In genomic region chr8:122293484-122293883, GRCm38 (mm10) we compare ENCODE assay signal across 13 mouse cellular contexts. TPM values are rescaled to one million over a fixed set of nuclear protein-coding genes. Genes with fewer than 3 reads are reported as not detected.
DNase-seq lines count a peak whose midpoint lies in the region; ATAC-seq lines count a peak whose summit lies in the region.
"Had no signal": no experiment of that assay in that cellular context is flagged by ENCODE, and none has a peak within 500 bp of the region (broad histone marks: within the 10 kb centered on the region; RNA-seq: fewer than 3 reads in every experiment).

No protein-coding gene starts in this region.

- no peak for DNase-seq in hindbrain, embryonic 11.5 days (ENCODE audit: low spot score)
- DNase-seq in retina, postnatal 1 day: no peak
- DNase-seq: gastrocnemius, postnatal 10 days; right cerebral cortex, adult 18-20 months had no signal

- H3K27me3 ChIP-seq in hindbrain, embryonic 11.5 days (ENCODE audit: control insufficient read depth, insufficient read depth, low read length): no peaks in the 10 kb centered on the region
- peaks cover 8% of the 10 kb centered on the region for H3K27me3 ChIP-seq in hindbrain, embryonic 13.5 days
- no peaks in the 10 kb centered on the region for H3K27me3 ChIP-seq in megakaryocyte, embryonic 14.5 days (replicated peaks)
- H3K27me3 ChIP-seq in limb, embryonic 15.5 days: no peaks in the 10 kb centered on the region
- no peaks in the 10 kb centered on the region for H3K27me3 ChIP-seq in liver, embryonic 16.5 days (ENCODE audit: control insufficient read depth, insufficient read depth, low read depth, low read length)
- H3K27me3 ChIP-seq: CH12.LX; embryonic facial prominence, embryonic 13.5 days; hindbrain, embryonic 15.5 days had no signal

- WGBS in hindbrain, embryonic 11.5 days: 65% methylated on average over 10 of the region's 10 CpGs
- 66% methylated on average over 10 of the region's 10 CpGs for WGBS in hindbrain, embryonic 13.5 days
- 72% methylated on average over 10 of the region's 10 CpGs for WGBS in limb, embryonic 15.5 days
- 8% methylated on average over 10 of the region's 10 CpGs for WGBS in liver, embryonic 16.5 days (ENCODE audit: insufficient replicate concordance)

- H3K9ac ChIP-seq in hindbrain, embryonic 11.5 days (ENCODE audit: low read depth, low read length): no peak overlapping the region
- H3K9ac ChIP-seq in hindbrain, embryonic 13.5 days: no peak overlapping the region
- H3K9ac ChIP-seq in limb, embryonic 15.5 days: no peak overlapping the region
- H3K9ac ChIP-seq in liver, embryonic 16.5 days (ENCODE audit: low read depth, low read length): peak overlapping the region; percentile 50
- H3K9ac ChIP-seq: embryonic facial prominence, embryonic 13.5 days; hindbrain, embryonic 15.5 days; neural tube, embryonic 13.5 days had no signal

- H3K4me1 ChIP-seq in hindbrain, embryonic 11.5 days (replicated peaks; ENCODE audit: control insufficient read depth, insufficient read depth, low read length): peaks cover 15% of the 10 kb centered on the region
- peaks cover 75% of the 10 kb centered on the region for H3K4me1 ChIP-seq in hindbrain, embryonic 13.5 days (replicated peaks)
- H3K4me1 ChIP-seq in megakaryocyte, embryonic 14.5 days: peaks cover 100% of the 10 kb centered on the region
- H3K4me1 ChIP-seq in limb, embryonic 15.5 days: peaks cover 28% of the 10 kb centered on the region
- H3K4me1 ChIP-seq in liver, embryonic 16.5 days (ENCODE audit: control insufficient read depth, low read depth, low read length): peaks cover 100% of the 10 kb centered on the region

- no peak overlapping the region for H3K4me3 ChIP-seq in hindbrain, embryonic 11.5 days (ENCODE audit: low read depth, low read length)
- no peak overlapping the region for H3K4me3 ChIP-seq in hindbrain, embryonic 13.5 days
- H3K4me3 ChIP-seq in megakaryocyte, embryonic 14.5 days (replicated peaks): peak overlapping the region; percentile 85
- no peak overlapping the region for H3K4me3 ChIP-seq in limb, embryonic 15.5 days
- H3K4me3 ChIP-seq in liver, embryonic 16.5 days (ENCODE audit: low read depth, low read length): peak overlapping the region; percentile 12
- H3K4me3 ChIP-seq: embryonic facial prominence, embryonic 13.5 days; hindbrain, embryonic 15.5 days; neural tube, embryonic 13.5 days had no signal

- ATAC-seq in hindbrain, embryonic 11.5 days (ENCODE audit: low FRiP score): no peak
- no peak for ATAC-seq in hindbrain, embryonic 13.5 days (ENCODE audit: low FRiP score)
- ATAC-seq in megakaryocyte, adult 5-6 weeks (ENCODE audit: poor library complexity, severe bottlenecking): no peak
- no peak for ATAC-seq in limb, embryonic 15.5 days (ENCODE audit: insufficient number of reproducible peaks, low FRiP score, low TSS enrichment, low read depth)
- peak; percentile 5; the same call in 1 of the 2 replicates for ATAC-seq in liver, embryonic 16.5 days (ENCODE audit: low read depth)

- no peaks in the 10 kb centered on the region for H3K9me3 ChIP-seq in hindbrain, embryonic 11.5 days (ENCODE audit: control insufficient read depth, low read length)
- H3K9me3 ChIP-seq in hindbrain, embryonic 13.5 days: no peaks in the 10 kb centered on the region
- no peaks in the 10 kb centered on the region for H3K9me3 ChIP-seq in megakaryocyte, embryonic 14.5 days
- no peaks in the 10 kb centered on the region for H3K9me3 ChIP-seq in limb, embryonic 15.5 days
- no peaks in the 10 kb centered on the region for H3K9me3 ChIP-seq in liver, embryonic 16.5 days (replicated peaks; ENCODE audit: control insufficient read depth, low read length)
- H3K9me3 ChIP-seq: embryonic facial prominence, embryonic 13.5 days; hindbrain, embryonic 15.5 days; neural tube, embryonic 13.5 days had no signal

- H3K27ac ChIP-seq in hindbrain, embryonic 11.5 days (ENCODE audit: low read depth, low read length): peak overlapping the region; percentile 17; the same call in 1 of the 2 replicates
- no peak overlapping the region for H3K27ac ChIP-seq in hindbrain, embryonic 13.5 days
- 0 out of 2 replicates have a peak overlapping the region, but pooled peaks have one; percentile 8 for H3K27ac ChIP-seq in limb, embryonic 15.5 days
- peak overlapping the region; percentile 80 for H3K27ac ChIP-seq in liver, embryonic 16.5 days (ENCODE audit: low read length)
- H3K27ac ChIP-seq: embryonic facial prominence, embryonic 13.5 days; hindbrain, embryonic 15.5 days; neural tube, embryonic 13.5 days had no signal

- H3K4me2 ChIP-seq in hindbrain, embryonic 11.5 days (replicated peaks; ENCODE audit: low read depth, low read length): no peak overlapping the region
- no peak overlapping the region for H3K4me2 ChIP-seq in hindbrain, embryonic 13.5 days
- H3K4me2 ChIP-seq in limb, embryonic 15.5 days: no peak overlapping the region
- H3K4me2 ChIP-seq in liver, embryonic 16.5 days (ENCODE audit: low read depth, low read length): peak overlapping the region; percentile 43
- H3K4me2 ChIP-seq: embryonic facial prominence, embryonic 13.5 days; hindbrain, embryonic 15.5 days; neural tube, embryonic 13.5 days had no signal

- H3K36me3 ChIP-seq in hindbrain, embryonic 11.5 days (ENCODE audit: control insufficient read depth, insufficient read depth, low read length): no peaks in the 10 kb centered on the region
- H3K36me3 ChIP-seq in hindbrain, embryonic 13.5 days: no peaks in the 10 kb centered on the region
- peaks cover 97% of the 10 kb centered on the region for H3K36me3 ChIP-seq in megakaryocyte, embryonic 14.5 days (replicated peaks; ENCODE audit: low read length)
- no peaks in the 10 kb centered on the region for H3K36me3 ChIP-seq in limb, embryonic 15.5 days
- H3K36me3 ChIP-seq in liver, embryonic 16.5 days (ENCODE audit: control insufficient read depth, insufficient read depth): peaks cover 10% of the 10 kb centered on the region
- H3K36me3 ChIP-seq: embryonic facial prominence, embryonic 13.5 days; hindbrain, embryonic 15.5 days; neural tube, embryonic 13.5 days had no signal

RNA-seq across cellular contexts. Expression of gene Zfpm1, which starts 11.5 kb away (rescaled TPM):
- 1.6 and 1.9 TPM in 2 replicates for polyA plus RNA-seq in hindbrain, embryonic 11.5 days (2014; fragmentation: Nextera tagmentation; extraction: Ambion mirVana)
- 1.4 and 1.5 TPM in 2 replicates for polyA plus RNA-seq in hindbrain, embryonic 13.5 days (2015; fragmentation: Nextera tagmentation; extraction: Ambion mirVana)
- 1,238 and 3,030 TPM in 2 replicates for polyA plus RNA-seq in megakaryocyte, embryonic 14.5 days (2012; ENCODE audit: insufficient read depth, low replicate concordance)
- 4.3 and 4.5 TPM in 2 replicates for total RNA-seq in megakaryocyte, adult 5-6 weeks (2015)
- 4.8 and 5.6 TPM in 2 replicates for total RNA-seq in megakaryocyte, adult 5-6 weeks (2017)
- polyA plus RNA-seq in limb, embryonic 15.5 days (2015; fragmentation: Nextera tagmentation; extraction: Ambion mirVana): 1.1 and 1.2 TPM in 2 replicates
- 6.8 and 8.1 TPM in 2 replicates for polyA plus RNA-seq in liver, embryonic 16.5 days (2015; fragmentation: Nextera tagmentation; extraction: Ambion mirVana)

Comparison
In these comparisons a context has a peak if more than half of its experiments do, and no peak if none do; other contexts are left out.
1. H3K4me3 ChIP-seq: peak in megakaryocyte, embryonic 14.5 days (single experiment) and liver, embryonic 16.5 days (single experiment); none in hindbrain, embryonic 11.5 days (single experiment), hindbrain, embryonic 13.5 days (single experiment) and limb, embryonic 15.5 days (single experiment).
2. RNA of gene Zfpm1, which starts 11.5 kb away (polyA plus RNA-seq): 1,238 to 3,030 TPM in megakaryocyte, embryonic 14.5 days; 6.8 to 8.1 TPM in liver, embryonic 16.5 days, 1.6 to 1.9 TPM in hindbrain, embryonic 11.5 days, 1.4 to 1.5 TPM in hindbrain, embryonic 13.5 days and 1.1 to 1.2 TPM in limb, embryonic 15.5 days; every median in the first group is over 100 times any median in the second.